Mouse (Mus musculus): ENCODE measurements around the gene Zyx.

Zyx gene

DNA sequence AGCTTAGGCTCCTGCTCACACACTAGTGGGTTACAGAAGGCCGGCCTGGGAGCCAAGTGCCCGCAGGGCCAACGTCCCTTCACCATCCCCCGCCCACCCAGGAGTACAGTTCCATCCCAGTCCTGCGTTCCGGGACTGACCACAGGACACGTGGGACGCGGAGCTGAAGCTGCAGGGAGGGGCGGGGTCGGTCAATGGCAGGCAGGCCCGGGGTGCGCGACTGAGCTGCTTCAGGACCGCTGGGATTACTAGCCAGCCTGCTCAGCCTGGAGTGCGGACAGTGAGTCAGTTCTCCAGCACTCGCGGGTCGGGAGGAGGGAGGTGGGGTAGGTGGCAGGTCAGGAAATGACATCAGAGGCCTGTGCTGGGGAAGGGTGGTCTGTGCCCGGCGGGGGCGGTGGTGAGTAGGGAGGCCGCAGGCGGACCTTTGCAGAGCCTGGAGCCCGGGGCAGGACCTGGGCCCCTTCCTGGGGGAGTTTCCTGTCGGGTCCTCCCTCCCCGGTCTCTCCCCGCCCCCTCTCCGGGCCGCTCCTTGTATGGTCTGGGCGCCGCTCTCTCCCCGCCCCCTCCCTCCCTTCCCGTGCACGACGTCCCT, at the start of gene Zyx:
Gene Zyx (plus strand): TSS at position 205 of the 595 bp plus-strand sequence.
- DNase-seq (ENCODE audit: low spot score in 2 of 2) = peak; percentile 79 to 88

- DNase-seq (ENCODE audit: low spot score in 2 of 2) = no peak
These were observed 39.5 kb upstream of the Zyx start for GRCm38 (mm10) chr6:42309816-42310378.

GRCm38 (mm10) chr6:42310427-42311053, 38.9 kb upstream of the Zyx start:
- DNase-seq (ENCODE audit: low spot score in 2 of 2) = no peak

DNA sequence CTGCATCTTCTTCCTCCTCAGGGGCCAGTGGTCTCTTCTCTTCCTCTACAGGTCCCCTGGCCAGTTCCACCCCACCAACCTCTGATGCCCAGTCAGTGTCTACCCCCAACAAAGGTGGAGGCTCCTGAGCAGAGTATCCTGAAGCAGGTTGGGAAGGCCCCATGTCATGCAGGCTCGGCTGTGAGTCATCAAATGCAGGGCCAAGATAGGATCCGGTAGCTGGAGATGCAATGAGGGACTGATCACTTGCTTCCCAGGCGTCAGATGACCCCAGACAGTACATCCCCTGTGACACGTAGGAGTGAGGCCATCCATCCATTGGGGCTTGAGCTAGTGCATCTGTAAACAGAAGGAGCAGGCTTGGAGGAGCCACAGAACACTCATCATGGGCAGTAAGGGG, 31.1 kb upstream of the Zyx start:
- no peak for DNase-seq (ENCODE audit: low spot score in 2 of 2)

GRCm38 (mm10) chr6:42323371-42324066, 25.9 kb upstream of the Zyx start:
- no peak for DNase-seq (ENCODE audit: low spot score in 2 of 2)

DNA sequence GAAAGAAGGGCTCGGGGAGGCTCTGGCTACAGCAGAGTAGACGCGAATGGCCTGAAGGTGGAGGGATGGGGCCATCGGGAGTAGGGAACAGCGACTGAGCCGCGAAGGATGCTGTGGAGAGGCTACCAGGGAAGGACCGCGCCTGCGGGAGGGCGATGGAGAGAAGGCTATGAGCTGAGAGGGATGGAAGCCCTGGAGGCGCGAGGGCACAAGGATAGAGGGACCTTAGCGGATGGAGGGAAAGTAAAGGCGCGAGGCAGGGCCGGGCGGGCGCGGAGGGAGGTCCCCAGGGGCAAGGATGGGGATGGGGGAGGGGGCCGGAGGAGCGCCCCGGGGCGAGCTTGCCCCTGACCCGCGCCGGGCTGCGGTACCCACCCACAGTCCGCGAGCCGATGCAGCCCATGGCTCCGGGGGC, 25.4 kb upstream of the Zyx start:
- DNase-seq (ENCODE audit: low spot score in 2 of 2) = no peak

GRCm38 (mm10) chr6:42324482-42325267, 24.8 kb upstream of the Zyx start, which contains the start of gene Fam131b:
Gene Fam131b, minus strand, starts transcription at chr6:42324643.
- DNase-seq (ENCODE audit: low spot score in 2 of 2) = no peak

- peak; percentile 64 to 87 for DNase-seq (ENCODE audit: low spot score in 2 of 2)
These were observed 24.2 kb upstream of the Zyx start for GRCm38 (mm10) chr6:42325268-42325609.

GRCm38 (mm10) chr6:42326509-42326908, 22.9 kb upstream of the Zyx start:
- no peak for DNase-seq (ENCODE audit: low spot score in 2 of 2)

DNA sequence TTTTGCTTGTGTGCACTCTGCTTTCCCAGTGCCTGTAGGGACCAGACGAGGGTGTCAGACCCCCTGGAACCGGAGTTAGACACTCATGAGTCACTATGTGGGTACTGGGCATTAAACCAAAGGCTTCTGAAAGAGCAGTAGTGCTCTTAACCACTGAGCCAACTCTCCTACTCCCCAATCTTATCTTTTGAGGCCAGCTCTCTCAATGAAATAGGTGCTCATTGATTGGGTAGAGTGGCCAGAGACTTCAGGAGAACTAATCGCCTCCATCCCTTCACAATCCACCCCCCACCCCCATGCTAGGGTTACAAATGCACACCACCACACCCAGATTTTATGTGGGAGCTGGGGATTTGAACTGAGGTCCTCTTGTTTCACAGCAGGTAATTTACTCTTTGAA, 20.7 kb upstream of the Zyx start:
- DNase-seq (ENCODE audit: low spot score in 2 of 2) = no peak

GRCm38 (mm10) chr6:42330216-42330615, 19.2 kb upstream of the Zyx start:
- no peak for DNase-seq (ENCODE audit: low spot score in 2 of 2)

GRCm38 (mm10) chr6:42330946-42331345, 18.5 kb upstream of the Zyx start:
- DNase-seq (ENCODE audit: low spot score in 2 of 2) = no peak

- no peak for DNase-seq (ENCODE audit: low spot score in 2 of 2)
These were observed 10.2 kb upstream of the Zyx start for GRCm38 (mm10) chr6:42339189-42339588.

DNA sequence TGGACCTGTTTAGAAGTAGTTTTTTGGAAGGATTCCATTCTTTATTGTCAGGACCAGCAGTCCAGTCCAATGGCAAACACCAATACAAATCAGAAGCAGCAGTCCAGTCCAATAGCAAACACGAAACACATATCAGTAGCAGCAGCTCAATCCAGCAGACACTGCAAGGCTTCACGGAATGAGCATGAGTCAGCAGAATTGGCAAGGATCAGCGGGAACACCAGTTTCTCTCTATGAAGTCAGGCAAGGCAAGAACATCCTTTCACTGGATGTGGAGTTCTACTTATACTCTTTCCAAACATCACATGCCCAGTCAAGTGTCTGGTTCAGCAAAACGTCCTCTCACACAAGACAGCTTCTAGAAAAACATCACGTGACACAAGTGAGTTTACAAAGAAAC, 9.4 kb upstream of the Zyx start:
- no peak for DNase-seq (ENCODE audit: low spot score in 2 of 2)

GRCm38 (mm10) chr6:42342171-42342570, 7.3 kb upstream of the Zyx start:
- no peak for DNase-seq (ENCODE audit: low spot score in 2 of 2)

GRCm38 (mm10) chr6:42343361-42344120, 5.9 kb upstream of the Zyx start:
- no peak for DNase-seq (ENCODE audit: low spot score in 2 of 2)

DNA sequence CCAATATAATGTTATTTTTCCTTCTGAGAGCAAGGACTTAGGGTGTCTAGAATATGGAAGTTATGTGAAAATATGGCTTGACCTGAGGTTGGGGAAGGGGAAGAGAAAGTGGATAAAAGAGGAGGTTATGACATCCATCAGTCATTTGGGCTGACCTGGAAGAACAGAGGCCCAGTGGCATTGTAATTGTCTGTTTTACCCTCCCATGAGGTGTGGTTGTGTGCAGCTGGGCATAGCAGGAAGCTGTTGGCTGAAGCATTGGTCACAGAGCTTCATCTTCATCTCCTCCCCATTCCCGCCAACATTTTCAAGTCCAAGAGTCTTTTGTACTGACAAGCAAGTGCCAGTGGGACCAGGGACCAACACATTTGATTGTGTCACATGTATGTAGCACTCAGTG, 5.2 kb upstream of the Zyx start:
- DNase-seq (ENCODE audit: low spot score in 2 of 2) = no peak

DNA sequence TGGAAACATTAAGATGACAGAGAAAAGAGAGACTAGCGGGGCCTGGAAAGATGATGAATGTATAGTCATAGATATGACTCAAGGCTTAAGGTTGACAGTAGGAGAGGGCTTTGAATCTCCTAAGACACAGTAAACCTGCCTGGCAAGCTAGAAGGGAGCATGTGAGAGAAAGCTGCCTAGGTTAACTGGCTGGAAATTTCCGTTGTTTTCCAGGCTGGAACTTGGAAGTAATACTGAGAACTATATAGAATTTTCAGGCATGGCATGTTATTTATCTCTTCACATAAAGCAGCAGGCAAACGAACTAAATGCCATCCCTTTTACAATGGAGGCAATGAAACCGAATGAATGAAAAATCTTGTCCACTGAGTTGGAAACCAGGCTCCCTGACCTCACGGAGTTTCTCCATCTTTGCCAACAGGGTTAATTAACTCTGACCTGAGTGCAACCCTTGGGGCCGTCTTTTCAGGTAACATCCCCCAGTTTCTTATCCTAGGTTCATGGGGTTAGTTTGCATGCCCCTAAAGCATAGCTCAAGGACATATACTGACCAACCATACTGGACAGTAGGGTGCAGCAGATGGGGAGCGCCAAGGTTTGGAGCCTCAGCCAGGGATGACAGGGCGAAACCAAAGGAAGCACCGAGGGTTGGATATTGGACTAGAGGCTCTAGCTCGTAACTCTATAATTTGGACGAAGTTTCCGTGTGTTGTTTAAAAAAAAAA, 987 bp upstream of the Zyx start:
- no peak for DNase-seq (ENCODE audit: low spot score in 2 of 2)

- peak; percentile 63 to 80 for DNase-seq (ENCODE audit: low spot score in 2 of 2)
These were observed 414 bp upstream of the Zyx start for GRCm38 (mm10) chr6:42349006-42349425.

All from spleen, postnatal 4 days (tissue).